Mouse (Mus musculus): Measurements from ENCODE around the gene 3300002I08Rik. TPM values are rescaled to one million over a fixed set of nuclear protein-coding genes. Genes with fewer than 3 reads are reported as not detected.

3300002I08Rik gene
- total and polyA plus RNA-seq, 2 experiments, result 0.28 to 3.0 TPM

DNA sequence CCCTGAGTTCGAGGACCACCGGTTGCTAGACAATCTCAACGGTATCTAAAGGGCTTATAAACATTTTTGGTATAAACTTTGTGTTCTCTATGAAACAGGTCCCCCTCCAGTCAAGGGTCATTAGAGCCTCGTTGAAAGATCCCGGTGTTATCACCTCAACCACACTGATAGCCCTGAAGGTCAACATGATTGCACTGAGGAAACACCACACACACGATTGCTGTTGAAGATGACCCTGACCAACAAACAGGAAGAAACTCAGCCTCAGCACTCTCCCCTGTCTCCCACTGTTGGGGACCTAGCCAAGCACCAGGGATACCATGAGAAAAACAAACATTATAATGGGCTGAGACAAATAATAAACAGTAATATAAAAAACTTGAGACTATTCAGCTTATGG is 68.9 kb downstream of the 3300002I08Rik start:
- Histone ChIP-seq H3K9ac (ENCODE audit: low read depth, low read length) (no peak overlapping the region), H3K4me1 (ENCODE audit: control insufficient read depth, insufficient read depth, low read length) (no peaks in the 10 kb centered on the region), H3K27me3 (ENCODE audit: control insufficient read depth, insufficient read depth, low read length) (no peaks in the 10 kb centered on the region), H3K4me3 (ENCODE audit: insufficient read depth, low read depth, low read length) (no peak overlapping the region), H3K36me3 (ENCODE audit: control insufficient read depth, insufficient read depth, low read length) (no peaks in the 10 kb centered on the region), H3K79me2 (ENCODE audit: control insufficient read depth, insufficient read depth, low read length) (no peaks in the 10 kb centered on the region), H3K27ac (replicated peaks; ENCODE audit: insufficient read depth, low read depth, low read length) (no peak overlapping the region)
- no peak for DNase-seq (ENCODE audit: extremely low read depth, low read depth, low spot score)
- TF ChIP-seq CTCF (IDR thresholded peaks at IDR 0.05; ENCODE audit: low read depth, low read length) (no peak), POLR2A (IDR thresholded peaks at IDR 0.05; ENCODE audit: extremely low read depth, insufficient read depth, low read length) (no peak)
- WGBS, result 62% methylated on average over 6 of the region's 6 CpGs

Other genes starting within 250 kb of the 3300002I08Rik start
- 6.8 and 7.6 TPM in 2 replicates for gene Zfp120, start 226.1 kb downstream of the 3300002I08Rik start, total RNA-seq (2014; rRNA removed)
- gene Zfp120, start 226.1 kb downstream of the 3300002I08Rik start, polyA plus RNA-seq (2012; rRNA removed), result 1.5 and 2.5 TPM in 2 replicates
- not detected in 2 replicates for gene Gm10770, start 183.1 kb downstream of the 3300002I08Rik start, total RNA-seq (2014; rRNA removed)
- not detected in 2 replicates for gene Gm10770, start 183.1 kb downstream of the 3300002I08Rik start, polyA plus RNA-seq (2012; rRNA removed)
- not detected in 2 replicates for gene Gm14139, start 181.0 kb downstream of the 3300002I08Rik start, total RNA-seq (2014; rRNA removed)
- gene Gm14139, start 181.0 kb downstream of the 3300002I08Rik start, polyA plus RNA-seq (2012; rRNA removed), result not detected in 2 replicates
- 2.2 and 3.3 TPM in 2 replicates for gene Zfp937, start 144.7 kb downstream of the 3300002I08Rik start, total RNA-seq (2014; rRNA removed)
- gene Zfp937, start 144.7 kb downstream of the 3300002I08Rik start, polyA plus RNA-seq (2012; rRNA removed), result 0.21 and 0.32 TPM in 2 replicates
- 1.1 and 1.9 TPM in 2 replicates for gene Gm21994, start 107.2 kb downstream of the 3300002I08Rik start, total RNA-seq (2014; rRNA removed)
- gene Gm21994, start 107.2 kb downstream of the 3300002I08Rik start, polyA plus RNA-seq (2012; rRNA removed), result 0.12 TPM in 2 replicates
- gene Gm14124, start 105.2 kb downstream of the 3300002I08Rik start, total RNA-seq (2014; rRNA removed), result not detected in 2 replicates
- not detected in 2 replicates for gene Gm14124, start 105.2 kb downstream of the 3300002I08Rik start, polyA plus RNA-seq (2012; rRNA removed)
- not detected in 2 replicates for gene Gm10130, start 39.1 kb downstream of the 3300002I08Rik start, total RNA-seq (2014; rRNA removed)
- gene Gm10130, start 39.1 kb downstream of the 3300002I08Rik start, polyA plus RNA-seq (2012; rRNA removed), result not detected in 2 replicates
- gene Zfp442, start 88.7 kb upstream of the 3300002I08Rik start, total RNA-seq (2014; rRNA removed), result 2.6 and 3.6 TPM in 2 replicates
- 0.06 and 0.09 TPM in 2 replicates for gene Zfp442, start 88.7 kb upstream of the 3300002I08Rik start, polyA plus RNA-seq (2012; rRNA removed)
- 0.07 TPM in 1 of 2 replicates, not detected in the other for gene Zfp345, start 122.3 kb upstream of the 3300002I08Rik start, total RNA-seq (2014; rRNA removed)
- gene Zfp345, start 122.3 kb upstream of the 3300002I08Rik start, polyA plus RNA-seq (2012; rRNA removed), result not detected in 2 replicates
- not detected in 2 replicates for gene Cst7, start 207.7 kb upstream of the 3300002I08Rik start, total RNA-seq (2014; rRNA removed)
- gene Cst7, start 207.7 kb upstream of the 3300002I08Rik start, polyA plus RNA-seq (2012; rRNA removed), result 0.27 TPM in 1 of 2 replicates, not detected in the other
- gene Apmap, start 245.8 kb upstream of the 3300002I08Rik start, total RNA-seq (2014; rRNA removed), result 37.2 and 42.9 TPM in 2 replicates
- gene Apmap, start 245.8 kb upstream of the 3300002I08Rik start, polyA plus RNA-seq (2012; rRNA removed), result 23.5 and 42.7 TPM in 2 replicates

Data from liver, adult 2 months (tissue).